Mouse (Mus musculus): ENCODE data around the gene Gm3238.
"Not testable (repeated sequence)": the region's sequence is repeated elsewhere in the genome, so short reads cannot be mapped to it uniquely, and the experiment has no call there.

Gm3238 gene

DNA sequence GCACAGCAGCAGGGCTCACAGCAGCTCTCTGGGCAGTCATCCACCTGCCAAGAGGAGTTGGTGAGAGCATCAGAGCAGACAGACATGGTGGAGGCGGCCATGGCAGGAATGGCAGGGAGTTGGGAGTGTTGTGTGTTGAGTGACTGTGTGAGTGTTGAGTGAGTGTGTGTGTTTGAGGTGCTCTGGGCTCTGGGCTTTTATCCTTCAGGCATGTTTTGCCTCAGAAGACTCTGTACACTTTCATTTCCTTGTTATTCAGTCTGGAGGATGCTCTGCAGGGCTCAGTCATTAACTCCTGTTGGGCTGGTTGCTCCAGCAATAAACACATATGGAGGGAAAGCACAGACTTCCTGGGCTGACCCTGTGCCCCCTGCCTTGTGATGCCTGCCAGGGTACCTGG lies at the start of gene Gm3238:
Gene Gm3238 (minus strand): TSS at position 101 of the 400 bp plus-strand sequence.
- DNase-seq (ENCODE audit: inconsistent age in 2 of 2, low spot score in 1 of 2) = not testable (repeated sequence)

DNA sequence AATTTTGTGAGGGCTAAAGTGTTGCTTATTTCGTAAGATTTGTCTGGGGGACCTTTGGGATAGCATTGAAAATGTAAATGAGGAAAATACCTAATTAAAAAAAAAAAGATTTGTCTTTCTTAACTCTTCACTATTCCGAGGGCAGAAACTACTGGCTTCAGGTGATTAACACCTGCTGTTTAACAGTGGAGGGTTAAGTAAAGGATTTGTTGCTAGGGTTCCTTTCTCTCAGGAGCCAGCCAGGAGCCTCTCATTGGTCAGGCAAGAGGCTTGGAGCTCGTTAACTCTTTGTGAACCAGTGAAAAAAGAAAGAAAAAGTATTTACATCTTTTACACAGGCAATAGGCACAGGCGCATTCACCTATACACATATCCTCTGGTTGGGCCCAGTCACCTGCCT lies 48.1 kb upstream of the Gm3238 start:
- no peak for DNase-seq (ENCODE audit: inconsistent age in 2 of 2, low spot score in 1 of 2)

DNA sequence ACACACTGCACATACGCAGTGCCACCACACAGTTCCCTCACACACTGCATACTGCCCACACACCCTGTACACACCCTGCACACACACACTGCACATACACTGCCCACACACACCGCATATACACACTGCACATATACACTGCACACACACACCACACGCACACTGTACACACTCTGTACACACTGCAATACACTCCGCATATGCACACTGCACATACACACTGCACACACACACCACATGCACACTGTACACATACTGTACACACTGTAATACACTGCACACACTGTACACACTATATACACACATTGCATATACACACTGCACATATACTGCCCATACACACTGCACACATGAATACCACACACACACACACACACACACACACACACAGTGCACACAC lies 47.4 kb upstream of the Gm3238 start:
- no peak for DNase-seq (ENCODE audit: inconsistent age in 2 of 2, low spot score in 1 of 2)

DNA sequence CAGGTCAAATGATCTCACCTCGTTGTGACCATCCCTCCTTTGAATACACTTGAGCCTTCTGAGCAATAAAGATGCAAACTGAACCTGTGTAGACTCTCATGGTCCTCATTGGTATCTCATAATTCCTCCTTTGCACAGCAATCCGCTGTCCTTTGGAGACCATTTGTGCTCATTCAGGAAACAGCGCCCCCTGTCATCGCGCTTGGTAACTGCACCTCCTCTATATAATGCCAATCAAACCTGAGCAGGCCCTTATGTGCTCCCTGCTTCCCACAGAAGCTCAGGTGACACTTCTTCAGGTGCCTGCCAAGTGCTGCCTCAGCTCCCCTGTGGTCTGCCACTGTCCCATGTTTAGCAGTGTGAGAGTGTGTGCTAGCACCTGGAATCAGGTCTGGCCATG lies 44.4 kb upstream of the Gm3238 start:
- peak in 1 of 2 experiments; percentile 54 for DNase-seq (ENCODE audit: inconsistent age in 2 of 2, low spot score in 1 of 2)

DNA sequence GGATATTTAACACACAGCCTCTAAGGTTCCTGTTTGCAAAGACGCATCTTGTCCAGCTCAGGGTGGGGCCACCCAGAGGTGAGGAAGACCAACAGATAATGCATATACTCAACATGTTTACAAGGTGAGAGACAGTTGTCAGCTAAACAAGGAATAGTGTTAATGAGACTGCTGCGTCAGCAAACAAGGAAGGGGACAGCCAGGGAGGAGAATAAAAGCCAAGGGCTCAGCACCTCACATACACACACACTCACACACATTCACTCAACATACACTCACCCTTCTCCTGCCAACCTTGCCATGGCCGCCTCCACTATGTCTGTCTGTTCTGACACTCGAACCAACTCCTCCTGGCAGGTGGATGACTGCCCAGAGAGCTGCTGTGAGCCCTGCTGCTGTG lies 43.3 kb upstream of the Gm3238 start, which contains the start of gene Gm2696:
Gene Gm2696 (plus strand): TSS at position 301 of the 400 bp plus-strand sequence.
- no peak for DNase-seq (ENCODE audit: inconsistent age in 2 of 2, low spot score in 1 of 2)

DNA sequence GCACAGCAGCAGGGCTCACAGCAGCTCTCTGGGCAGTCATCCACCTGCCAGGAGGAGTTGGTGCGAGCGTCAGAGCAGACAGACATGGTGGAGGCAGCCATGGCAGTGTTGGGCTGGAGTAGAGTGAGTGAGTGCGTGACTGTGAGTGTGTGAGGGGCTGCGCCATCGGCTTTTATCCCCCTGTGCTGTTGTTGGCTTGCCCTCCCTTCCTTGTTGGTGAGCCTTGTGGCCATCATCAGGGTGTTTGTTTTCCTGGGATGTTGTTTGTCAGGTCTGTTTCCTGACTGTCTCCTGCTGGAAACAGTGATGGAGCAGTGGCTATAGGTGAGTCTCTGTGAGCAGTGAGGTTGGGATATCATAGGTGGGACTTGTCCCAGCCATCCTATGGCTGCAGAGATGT lies 40.6 kb upstream of the Gm3238 start, which contains the start of gene Gm9507:
Gene Gm9507 (minus strand): TSS at position 101 of the 400 bp plus-strand sequence.
- DNase-seq (ENCODE audit: inconsistent age in 2 of 2, low spot score in 1 of 2) = no peak

DNA sequence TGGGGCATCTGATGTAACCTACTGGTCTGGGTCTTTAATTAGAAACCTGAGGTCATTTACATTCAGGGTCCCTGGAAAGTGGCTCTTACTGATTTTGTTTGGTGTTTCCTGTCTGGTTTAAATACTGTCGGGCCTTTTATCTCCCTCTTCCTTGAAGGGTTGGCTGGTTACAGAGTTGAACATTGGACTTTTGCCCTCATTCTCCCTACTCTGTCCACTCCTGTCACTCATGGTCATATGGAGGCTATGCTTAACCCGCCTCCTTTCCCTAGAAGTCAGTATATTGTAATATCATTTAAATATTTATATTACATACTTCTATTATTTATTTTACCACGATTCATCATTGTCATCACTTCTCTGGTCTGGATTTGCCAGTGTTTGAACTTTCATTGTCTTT lies 33.0 kb upstream of the Gm3238 start:
- no peak for DNase-seq (ENCODE audit: inconsistent age in 2 of 2, low spot score in 1 of 2)

DNA sequence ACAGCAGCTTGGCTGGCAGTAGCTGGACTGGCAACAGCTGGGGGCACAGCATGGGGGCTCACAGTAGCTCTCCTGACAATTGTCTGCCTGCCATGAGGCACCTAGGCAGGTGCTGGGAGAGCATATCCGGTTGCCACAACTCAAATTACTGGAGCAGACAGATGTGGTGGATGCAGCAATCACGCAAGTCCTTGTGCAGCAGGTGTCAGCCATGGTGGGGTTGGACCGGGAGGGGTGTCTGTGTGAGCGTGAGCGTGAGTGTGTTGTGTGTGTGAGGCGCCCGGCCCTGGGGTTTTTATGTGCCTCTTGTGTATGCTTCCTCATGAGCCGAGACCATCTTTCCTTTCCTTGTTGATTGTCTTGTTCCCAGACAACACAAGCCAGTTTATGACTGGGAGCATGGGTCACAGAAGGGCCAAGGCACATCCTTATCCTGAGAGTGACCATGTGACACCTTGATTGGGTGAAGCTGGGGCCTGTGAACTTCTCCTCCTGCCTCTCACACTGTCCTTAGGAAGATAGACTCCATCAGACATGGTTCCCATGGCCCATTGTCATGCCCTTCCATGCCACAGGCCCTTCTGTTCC lies 27.9 kb upstream of the Gm3238 start, which contains the start of gene Gm19668:
Gene Gm19668 (minus strand): TSS at position 213 of the 588 bp plus-strand sequence.
- DNase-seq (ENCODE audit: inconsistent age in 2 of 2, low spot score in 1 of 2) = no peak

DNA sequence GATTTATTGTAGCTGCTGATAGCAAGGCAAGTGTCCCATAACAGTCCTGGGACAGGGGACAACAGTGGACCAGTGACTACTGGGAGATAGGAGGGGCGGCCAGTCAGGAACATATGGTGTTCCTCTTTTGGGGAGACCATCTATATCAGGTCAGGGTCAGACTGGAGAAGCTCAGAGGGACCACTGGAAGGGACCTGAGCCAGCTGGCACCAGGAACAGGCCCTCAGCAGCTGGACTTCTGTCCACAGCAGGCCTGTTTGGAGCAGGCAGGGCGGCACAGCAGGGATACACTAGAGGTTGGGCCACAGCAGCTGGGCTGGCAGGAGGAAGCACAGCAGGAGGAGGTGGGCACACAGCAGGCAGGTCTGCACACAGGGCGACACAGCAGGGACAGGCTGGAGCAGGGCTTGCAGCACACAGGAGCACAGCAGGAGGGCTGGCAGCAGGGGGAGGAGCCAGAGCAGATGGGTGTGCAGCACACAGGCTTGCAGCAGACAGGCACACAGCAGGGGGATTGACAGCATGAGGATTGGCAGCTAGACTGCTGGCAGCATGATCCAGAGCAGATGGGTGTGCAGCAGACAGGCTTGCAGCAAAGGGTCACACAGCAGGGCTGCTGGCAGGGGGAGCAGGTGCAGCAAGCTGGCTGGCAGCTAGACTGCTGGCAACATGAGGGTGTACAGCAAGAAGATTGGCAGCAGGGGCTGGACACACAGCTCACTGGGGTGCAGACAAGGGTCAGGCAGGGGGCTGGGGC lies 27.2 kb upstream of the Gm3238 start:
- not testable (repeated sequence) for DNase-seq (ENCODE audit: inconsistent age in 2 of 2, low spot score in 1 of 2)

DNA sequence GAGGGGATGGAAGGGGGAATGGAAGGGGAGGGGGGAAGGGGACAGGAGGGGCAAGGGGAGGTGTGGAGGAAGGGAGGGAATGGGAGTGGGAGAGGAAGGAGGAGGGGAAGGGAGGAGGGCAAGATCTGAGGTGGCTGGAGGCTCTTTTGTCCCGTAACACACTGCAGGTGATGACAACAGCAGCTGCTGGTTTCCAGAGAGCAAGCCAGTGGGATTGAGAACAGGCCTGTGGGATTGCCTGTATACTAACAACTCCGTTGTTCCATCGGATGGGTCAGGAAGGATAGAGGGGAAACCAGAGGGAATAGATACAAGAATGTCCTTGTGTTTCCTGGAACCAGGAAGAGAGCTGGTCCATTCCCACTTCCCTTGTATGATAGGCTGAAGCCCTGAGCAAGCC lies 26.6 kb upstream of the Gm3238 start:
- no peak for DNase-seq (ENCODE audit: inconsistent age in 2 of 2, low spot score in 1 of 2)

DNA sequence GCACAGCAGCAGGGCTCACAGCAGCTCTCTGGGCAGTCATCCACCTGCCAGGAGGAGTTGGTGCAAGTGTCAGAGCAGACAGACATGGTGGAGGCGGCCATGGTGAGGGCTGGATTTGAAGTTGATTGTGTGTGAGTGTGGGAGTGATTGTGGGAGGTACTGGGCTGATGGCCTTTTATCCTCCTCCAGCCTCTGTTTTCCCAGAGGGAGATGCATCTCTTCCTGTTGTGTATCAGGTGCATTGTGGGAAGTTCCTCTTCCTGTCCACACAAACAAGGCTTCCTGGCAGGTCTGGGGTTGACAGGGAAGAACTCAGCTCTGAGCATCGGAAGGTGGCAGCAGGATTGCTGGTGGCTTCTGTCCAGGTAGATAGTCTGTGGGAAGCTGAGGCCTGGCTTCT lies 23.9 kb upstream of the Gm3238 start, which contains the start of gene Gm9639:
Gene Gm9639 (minus strand): TSS at position 101 of the 400 bp plus-strand sequence.
- DNase-seq (ENCODE audit: inconsistent age in 2 of 2, low spot score in 1 of 2) = no peak

DNA sequence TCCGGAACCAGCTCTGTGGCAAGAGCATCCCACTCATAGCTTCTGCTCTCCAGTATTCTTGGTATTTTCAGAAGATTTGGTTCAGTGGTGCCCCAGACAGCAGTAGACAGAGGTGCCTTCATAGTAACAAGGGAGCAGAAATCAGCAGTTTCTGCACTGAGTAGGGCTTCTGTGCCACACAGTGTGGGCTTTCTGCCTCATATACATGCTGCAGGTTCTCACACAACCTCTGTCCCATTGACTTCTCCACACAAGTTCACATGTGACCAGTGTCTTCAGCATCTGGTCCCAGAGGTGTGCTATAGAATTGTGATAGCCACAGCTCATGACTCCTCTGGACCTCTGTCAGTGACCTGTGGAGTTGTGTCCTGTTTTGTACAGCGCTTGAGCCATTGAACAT lies 17.5 kb upstream of the Gm3238 start:
- no peak for DNase-seq (ENCODE audit: inconsistent age in 2 of 2, low spot score in 1 of 2)

DNA sequence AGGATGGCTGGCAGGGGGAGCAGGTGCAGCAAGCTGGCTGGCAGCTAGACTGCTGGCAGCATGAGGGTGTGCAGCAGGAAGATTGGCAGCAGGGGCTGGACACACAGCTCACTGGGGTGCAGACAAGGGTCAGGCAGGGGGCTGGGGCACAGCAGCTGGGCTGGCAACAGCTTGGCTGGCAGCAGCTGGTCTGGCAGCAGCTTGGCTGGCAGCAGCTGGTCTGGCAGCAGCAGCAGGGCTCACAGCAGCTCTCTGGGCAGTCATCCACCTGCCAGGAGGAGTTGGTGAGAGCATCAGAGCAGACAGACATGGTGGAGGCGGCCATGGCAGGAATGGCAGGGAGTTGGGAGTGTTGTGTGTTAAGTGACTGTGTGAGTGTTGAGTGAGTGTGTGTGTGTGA lies 16.8 kb upstream of the Gm3238 start, which contains the start of gene Gm7137:
Gene Gm7137 (minus strand): TSS at position 325 of the 400 bp plus-strand sequence.
- DNase-seq (ENCODE audit: inconsistent age in 2 of 2, low spot score in 1 of 2) = not testable (repeated sequence)

DNA sequence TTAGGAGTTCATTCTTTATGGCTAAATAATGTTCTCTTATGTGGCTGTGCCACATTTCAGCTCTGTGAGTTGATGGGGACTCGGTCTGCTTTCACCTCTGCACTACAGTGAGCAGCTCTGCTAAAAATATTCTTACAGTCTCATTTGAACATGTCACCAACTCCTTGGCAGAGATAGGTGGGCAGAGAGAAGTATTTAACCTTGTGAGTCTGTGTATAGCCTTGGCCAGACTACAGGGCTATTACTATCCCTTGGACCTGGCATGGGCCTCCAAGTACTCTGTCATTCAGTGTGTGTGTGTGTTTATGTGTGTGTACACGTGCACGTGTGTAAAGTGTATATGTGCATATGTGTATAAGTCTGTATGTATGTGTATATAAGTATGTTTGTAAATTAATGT lies 12.3 kb upstream of the Gm3238 start:
- DNase-seq (ENCODE audit: inconsistent age in 2 of 2, low spot score in 1 of 2) = not testable (repeated sequence)

DNA sequence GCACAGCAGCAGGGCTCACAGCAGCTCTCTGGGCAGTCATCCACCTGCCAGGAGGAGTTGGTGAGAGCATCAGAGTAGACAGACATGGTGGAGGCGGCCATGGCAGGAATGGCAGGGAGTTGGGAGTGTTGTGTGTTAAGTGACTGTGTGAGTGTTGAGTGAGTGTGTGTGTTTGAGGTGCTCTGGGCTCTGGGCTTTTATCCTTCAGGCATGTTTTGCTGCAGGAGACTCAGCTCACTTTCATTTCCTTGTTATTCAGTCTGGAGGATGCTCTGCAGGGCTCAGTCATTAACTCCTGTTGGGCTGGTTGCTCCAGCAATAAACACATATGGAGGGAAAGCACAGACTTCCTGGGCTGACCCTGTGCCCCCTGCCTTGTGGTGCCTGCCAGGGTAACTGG lies 11.3 kb upstream of the Gm3238 start, which contains the start of gene Gm3250:
Gene Gm3250 (minus strand): TSS at position 101 of the 400 bp plus-strand sequence.
- DNase-seq (ENCODE audit: inconsistent age in 2 of 2, low spot score in 1 of 2) = not testable (repeated sequence)

DNA sequence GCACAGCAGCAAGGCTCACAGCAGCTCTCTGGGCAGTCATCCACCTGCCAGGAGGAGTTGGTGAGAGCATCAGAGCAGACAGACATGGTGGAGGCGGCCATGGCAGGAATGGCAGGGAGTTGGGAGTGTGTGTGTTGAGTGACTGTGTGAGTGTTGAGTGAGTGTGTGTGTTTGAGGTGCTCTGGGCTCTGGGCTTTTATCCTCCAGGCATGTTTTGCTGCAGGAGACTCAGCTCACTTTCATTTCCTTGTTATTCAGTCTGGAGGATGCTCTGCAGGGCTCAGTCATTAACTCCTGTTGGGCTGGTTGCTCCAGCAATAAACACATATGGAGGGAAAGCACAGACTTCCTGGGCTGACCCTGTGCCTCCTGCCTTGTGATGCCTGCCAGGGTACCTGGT lies 5.7 kb upstream of the Gm3238 start, which contains the start of gene Gm7138:
Gene Gm7138 (minus strand): TSS at position 101 of the 400 bp plus-strand sequence.
- DNase-seq (ENCODE audit: inconsistent age in 2 of 2, low spot score in 1 of 2) = not testable (repeated sequence)

DNA sequence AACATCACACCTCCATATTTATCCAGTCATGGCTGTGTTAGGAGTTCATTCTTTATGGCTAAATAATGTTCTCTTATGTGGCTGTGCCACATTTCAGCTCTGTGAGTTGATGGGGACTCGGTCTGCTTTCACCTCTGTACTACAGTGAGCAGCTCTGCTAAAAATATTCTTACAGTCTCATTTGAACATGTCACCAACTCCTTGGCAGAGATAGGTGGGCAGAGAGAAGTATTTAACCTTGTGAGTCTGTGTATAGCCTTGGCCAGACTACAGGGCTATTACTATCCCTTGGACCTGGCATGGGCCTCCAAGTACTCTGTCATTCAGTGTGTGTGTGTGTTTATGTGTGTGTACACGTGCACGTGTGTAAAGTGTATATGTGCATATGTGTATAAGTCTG lies 1.0 kb upstream of the Gm3238 start:
- not testable (repeated sequence) for DNase-seq (ENCODE audit: inconsistent age in 2 of 2, low spot score in 1 of 2)

DNA sequence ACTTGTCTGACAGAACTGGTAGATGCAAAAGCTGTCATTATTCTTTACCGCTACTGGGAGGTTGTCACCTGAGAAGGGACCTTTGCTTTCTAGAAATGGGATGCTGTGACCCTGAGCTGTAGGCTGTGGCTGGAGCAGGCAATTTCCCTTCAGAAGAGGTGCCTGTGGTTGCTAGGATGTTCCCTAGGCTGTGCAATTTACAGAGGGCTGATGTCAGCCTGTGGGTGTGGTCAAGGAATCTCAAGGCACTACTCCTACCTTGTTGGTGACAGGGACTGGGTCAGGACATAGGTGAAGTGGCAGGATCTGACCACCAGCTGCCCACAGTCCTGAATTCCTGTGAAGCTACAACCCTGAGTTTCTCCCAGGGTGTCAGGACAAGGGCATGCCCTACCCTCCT lies 1.4 kb downstream of the Gm3238 start:
- DNase-seq (ENCODE audit: inconsistent age in 2 of 2, low spot score in 1 of 2) = no peak

DNA sequence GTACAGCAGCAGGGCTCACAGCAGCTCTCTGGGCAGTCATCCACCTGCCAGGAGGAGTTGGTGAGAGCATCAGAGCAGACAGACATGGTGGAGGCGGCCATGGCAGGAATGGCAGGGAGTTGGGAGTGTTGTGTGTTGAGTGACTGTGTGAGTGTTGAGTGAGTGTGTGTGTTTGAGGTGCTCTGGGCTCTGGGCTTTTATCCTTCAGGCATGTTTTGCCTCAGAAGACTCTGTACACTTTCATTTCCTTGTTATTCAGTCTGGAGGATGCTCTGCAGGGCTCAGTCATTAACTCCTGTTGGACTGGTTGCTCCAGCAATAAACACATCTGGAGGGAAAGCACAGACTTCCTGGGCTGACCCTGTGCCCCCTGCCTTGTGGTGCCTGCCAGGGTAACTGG lies 11.5 kb downstream of the Gm3238 start, which contains the start of gene Gm3233:
Gene Gm3233 (minus strand): TSS at position 101 of the 400 bp plus-strand sequence.
- not testable (repeated sequence) for DNase-seq (ENCODE audit: inconsistent age in 2 of 2, low spot score in 1 of 2)

DNA sequence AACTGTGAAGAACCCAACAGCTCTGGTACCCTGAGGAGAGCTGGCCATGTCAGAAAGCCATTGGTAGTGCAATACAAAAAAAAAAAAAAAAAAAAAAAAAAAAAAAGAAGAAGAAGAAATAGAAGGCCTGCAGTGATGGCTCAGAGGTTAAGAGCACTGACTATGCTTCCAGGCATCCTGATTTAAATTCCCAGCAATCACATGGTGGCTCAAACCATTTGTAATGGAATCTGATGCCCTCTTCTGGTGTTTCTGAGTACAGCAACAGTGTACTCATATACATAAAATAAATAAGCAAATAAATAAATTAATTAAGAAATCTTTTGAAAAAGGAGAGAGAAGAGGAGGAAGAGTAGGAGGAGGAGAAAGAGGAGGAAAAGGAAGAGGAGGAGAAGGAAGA lies 17.7 kb downstream of the Gm3238 start:
- DNase-seq (ENCODE audit: inconsistent age in 2 of 2, low spot score in 1 of 2) = no peak

DNA sequence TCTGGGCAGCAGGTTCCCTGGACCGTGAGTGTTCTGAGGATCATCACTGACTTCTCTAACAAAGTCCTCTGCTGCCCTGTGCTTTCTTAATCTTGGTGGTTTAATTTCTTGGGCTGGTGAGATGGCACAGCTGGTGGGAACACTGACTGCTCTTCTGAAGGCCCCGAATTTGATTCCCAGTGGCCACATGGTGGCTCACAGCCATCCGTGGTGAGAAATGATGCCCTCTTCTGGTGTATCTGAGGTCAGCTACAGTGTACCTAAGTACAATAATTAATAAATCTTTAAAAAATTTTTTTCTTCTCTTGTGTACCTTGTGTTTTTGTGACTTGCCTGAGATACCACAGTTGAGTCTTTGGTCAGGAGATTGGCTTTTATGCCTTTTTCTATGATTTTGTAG lies 18.8 kb downstream of the Gm3238 start:
- not testable (repeated sequence) for DNase-seq (ENCODE audit: inconsistent age in 2 of 2, low spot score in 1 of 2)

DNA sequence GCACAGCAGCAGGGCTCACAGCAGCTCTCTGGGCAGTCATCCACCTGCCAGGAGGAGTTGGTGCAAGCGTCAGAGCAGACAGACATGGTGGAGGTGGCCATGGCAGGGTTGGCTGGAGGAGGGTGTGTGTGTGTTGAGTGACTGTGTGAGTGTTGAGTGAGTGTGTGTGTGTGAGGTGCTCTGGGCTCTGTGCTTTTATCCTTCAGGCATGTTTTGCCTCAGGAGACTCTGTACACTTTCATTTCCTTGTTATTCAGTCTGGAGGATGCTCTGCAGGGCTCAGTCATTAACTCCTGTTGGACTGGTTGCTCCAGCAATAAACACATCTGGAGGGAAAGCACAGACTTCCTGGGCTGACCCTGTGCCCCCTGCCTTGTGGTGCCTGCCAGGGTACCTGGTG lies 19.9 kb downstream of the Gm3238 start, which contains the start of gene Gm9736:
Gene Gm9736 (minus strand): TSS at position 101 of the 400 bp plus-strand sequence.
- not testable (repeated sequence) for DNase-seq (ENCODE audit: inconsistent age in 2 of 2, low spot score in 1 of 2)
